Mouse (Mus musculus) ovary, postnatal 36 days (tissue): Measurements from ENCODE around the gene Nfatc4.

Experiments used
- DNase-seq: peaks from one replicate; pipeline ENCODE4 v3.0.0; 2022; ENCODE audit warnings: low spot score, mixed read lengths

The Nfatc4 gene

DNA sequence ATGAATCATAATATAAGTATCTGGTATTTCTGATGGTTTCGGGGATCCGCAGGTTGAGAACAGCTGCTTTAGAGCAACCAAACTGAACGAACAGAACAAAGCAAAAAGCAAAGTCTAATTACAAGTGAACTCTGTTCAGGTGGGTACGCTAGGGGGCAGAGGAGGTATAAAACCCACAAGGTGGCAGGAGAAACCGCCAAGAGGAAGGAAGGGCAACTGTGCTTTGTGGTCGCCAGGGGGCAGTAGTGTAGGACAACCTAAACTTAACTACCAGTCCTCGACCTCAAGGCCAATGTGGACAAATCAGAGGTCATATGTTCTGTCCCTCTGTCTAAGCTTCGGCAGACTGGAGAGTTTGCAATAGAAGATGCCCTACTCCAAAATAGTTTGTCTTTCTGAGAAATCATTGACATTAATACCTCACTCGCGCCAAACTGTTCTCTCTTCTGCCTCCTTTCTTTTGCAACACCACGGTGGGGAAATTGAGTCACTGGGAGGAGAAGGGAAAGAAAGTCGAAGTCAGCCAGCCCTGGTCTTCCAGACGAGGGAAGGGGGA is 431 bp upstream of the Nfatc4 start:
- peak; percentile 71 for DNase-seq

- peak; percentile 64 for DNase-seq
Measured at GRCm38 (mm10) chr14:55824001-55824480, 1.1 kb downstream of the Nfatc4 start.

DNA sequence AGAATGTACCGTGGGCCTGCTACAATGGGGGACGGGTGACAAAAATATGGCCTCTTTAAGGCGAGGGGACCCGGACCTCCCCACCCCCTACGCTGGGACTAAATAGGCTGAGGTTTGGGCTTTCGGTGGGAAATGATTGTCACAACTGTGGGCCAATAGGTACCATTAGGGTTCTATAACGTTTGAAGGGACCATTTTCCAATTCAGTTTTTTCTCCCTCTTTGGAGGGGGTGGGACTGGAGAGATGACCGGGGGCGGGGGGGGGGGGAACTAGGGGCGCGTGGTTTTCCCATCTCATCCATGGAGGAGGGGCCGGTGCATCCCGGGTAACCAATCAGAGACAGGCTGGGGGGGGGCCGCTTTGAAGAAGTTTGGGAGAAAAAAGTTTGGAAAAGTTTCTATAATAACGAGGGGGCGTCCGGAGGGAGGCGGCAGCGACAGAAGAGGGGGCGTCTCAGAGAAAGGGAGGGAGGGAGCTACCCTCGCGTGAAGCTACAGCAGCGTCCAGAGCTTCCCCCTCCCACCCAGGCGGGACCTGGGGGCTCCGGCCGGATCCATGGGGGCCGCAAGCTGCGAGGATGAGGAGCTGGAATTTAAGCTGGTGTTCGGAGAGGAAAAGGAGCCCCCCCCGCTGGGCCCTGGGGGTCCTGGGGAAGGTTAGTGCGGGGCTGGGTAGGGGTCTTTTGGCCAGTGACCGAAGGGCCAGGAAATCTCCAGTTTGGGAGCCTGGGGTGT is 1.7 kb downstream of the Nfatc4 start:
- peak; percentile 34 for DNase-seq

GRCm38 (mm10) chr14:55825216-55826051 is 2.5 kb downstream of the Nfatc4 start:
- DNase-seq: peak; percentile 46

- DNase-seq: no peak
Measured at GRCm38 (mm10) chr14:55826142-55826541, 3.2 kb downstream of the Nfatc4 start.

GRCm38 (mm10) chr14:55826551-55827340 is 3.8 kb downstream of the Nfatc4 start:
- DNase-seq: no peak

- DNase-seq: no peak
Measured at GRCm38 (mm10) chr14:55828716-55829263, 5.8 kb downstream of the Nfatc4 start.

- DNase-seq: no peak
Measured at GRCm38 (mm10) chr14:55829854-55830253, 6.9 kb downstream of the Nfatc4 start.

DNA sequence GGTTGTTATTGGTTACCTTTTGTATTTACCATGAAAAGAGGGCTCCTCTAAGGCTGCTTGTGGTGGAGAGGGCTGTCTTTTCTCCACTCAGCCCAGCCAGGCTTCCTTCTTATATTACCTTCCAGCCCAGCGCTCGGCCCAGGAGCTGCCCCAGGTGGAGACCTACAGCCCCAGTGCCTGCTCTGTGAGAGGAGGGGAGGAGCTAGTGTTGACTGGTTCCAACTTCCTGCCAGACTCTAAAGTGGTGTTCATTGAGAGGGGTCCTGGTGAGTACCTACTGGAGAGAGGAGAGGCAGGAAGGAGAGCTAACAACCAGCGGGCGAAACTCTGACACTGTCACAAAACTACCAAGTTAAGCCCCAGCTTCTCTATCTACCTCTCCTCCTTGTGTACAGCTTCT is 7.4 kb downstream of the Nfatc4 start:
- DNase-seq: no peak

DNA sequence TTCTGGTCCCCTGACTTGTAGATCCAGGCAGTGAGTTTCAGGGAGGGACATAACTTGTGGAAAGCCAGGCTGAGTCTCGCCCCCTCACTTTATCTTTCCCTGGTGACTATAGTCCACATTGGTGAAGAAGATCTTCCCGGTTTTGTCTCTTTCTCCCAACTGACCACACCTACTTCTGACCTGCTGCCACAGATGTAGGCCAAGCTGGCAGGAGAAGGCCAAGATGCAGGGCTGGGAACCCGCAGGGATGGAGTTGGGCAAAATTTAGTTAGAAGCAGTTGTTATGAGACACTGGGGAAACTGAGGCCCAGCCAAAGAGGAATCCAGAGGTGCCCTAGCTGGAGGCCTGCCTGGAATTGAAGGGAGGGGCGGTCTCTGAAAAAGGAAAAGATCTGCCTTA is 10.2 kb downstream of the Nfatc4 start:
- no peak for DNase-seq

DNA sequence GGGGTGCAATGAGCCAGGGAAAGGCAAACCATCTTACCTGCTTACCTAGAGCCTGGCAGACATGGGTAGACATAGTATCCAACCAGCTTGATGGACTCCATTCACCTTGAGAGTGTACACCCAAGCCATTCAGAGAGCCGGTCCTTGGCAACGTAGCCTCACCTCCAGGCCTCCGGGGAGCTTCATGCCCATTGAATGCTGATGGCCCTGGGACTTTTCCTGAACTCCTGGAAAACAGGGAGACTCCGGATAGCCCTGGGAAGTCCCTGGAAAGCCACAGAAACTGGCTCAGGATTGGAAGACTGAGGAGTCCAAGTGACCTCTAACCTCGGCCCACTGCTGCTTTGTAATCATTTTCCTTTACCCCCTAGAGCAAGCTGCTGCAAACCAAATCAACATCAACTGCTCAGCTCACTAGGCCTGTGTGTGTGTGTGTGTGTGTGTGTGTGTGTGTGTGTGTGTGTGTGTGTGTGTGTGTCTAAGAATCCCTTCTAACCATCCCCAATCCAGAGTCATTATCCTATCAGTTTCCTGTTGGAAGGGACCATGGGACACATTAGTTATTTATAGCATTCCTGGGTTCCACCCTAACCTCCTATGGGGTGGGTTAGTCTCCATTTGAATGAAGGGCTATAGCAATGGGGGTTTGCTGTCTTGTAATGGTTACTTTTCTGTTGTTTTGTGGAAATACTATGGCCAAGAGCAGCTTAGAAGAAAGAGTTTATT is 12.0 kb downstream of the Nfatc4 start:
- DNase-seq: no peak

DNA sequence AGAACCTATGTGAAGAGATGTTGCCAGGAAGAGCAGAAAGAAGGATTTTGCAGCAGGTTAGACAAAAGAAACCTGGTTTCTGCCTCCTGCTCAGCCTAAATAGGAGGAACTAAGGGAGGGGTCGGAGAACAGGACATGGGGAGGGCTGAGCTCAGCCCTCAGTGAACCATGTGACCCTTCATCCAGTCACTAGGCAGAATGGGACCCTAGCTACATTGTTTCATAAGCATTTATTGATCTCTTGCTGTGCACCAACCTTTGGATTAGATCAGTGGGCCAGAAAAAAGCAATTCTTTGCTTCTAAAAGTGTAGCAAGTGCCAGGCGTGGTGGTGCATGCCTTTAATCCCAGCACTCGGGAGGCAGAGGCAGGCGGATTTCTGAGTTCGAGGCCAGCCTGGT is 15.4 kb downstream of the Nfatc4 start:
- no peak for DNase-seq

DNA sequence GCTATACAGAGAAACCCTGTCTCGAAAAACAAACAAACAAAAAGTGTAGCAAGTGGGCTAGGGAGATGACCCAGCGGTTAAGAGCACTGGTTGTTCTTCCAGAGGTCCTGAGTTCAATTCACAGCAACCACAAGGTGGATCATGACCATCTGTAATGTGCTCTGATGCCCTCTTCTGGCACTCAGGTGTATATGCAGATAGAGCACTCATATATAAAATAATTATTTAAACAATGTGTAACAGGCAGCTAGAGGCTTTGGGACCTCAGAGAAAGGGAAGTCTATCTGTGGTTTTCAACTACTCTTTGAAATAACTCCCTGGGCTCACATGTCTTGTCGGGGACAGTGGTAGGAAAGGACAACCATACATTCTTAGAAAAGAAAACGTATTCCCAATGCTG is 15.8 kb downstream of the Nfatc4 start:
- no peak for DNase-seq

GRCm38 (mm10) chr14:55840853-55841366 is 18.0 kb downstream of the Nfatc4 start:
- DNase-seq: no peak

- no peak for DNase-seq
Measured at GRCm38 (mm10) chr14:55842794-55843193, 19.9 kb downstream of the Nfatc4 start.

DNA sequence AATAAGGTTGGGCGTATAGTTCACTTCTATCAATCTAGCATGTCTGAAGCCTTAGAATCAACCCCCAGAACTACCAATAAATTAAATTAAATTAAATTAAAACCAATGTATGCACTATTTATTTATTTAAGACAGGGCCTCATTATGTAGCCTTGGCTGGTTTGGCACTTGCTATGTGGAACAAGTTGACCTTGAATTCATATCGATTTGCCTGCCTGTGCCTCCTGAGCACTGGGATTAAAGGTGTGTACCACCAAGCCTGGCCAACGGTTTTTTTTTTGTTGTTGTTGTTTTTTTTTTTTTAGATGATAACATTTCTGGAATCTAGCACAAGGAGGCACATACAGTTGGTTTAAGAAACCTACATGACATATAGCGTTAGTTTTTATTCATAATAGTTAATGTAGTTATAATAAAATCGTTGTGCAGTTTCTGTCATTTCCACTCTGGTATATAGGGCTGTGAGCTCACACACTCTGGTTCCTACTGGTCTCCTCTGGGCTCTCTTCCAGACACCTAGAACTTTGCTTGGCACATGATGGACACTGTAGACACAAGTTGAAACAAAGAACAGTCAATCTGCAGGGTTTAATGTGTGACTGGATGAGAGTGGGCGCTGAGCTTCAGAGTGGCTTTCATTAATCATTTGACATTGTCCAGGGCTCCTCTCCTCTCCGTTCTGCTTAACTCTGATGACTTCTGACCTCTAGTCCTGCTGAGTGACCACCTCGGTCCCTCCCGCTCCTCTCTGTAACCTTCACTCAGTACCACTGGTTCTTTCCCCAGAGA is 22.8 kb downstream of the Nfatc4 start:
- no peak for DNase-seq

DNA sequence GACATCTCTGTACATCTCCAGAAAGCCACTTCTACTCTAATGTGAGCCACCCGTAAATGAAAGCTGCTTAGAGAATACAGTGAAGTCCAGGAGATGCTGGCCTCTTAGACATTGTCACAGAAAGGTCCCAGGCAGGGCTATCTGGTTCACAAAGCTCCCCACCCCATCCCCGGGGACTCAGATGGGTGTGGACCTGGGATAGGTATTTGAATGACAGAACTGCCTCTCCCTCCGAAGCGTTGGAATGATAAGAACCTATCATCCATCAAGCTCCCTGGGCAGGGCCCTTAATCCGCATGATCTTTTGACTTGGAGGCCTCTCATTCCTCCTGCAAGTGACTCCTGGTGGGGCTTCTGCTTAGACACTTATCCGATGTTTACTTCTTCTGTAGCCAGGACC is 27.9 kb downstream of the Nfatc4 start:
- DNase-seq: no peak

DNA sequence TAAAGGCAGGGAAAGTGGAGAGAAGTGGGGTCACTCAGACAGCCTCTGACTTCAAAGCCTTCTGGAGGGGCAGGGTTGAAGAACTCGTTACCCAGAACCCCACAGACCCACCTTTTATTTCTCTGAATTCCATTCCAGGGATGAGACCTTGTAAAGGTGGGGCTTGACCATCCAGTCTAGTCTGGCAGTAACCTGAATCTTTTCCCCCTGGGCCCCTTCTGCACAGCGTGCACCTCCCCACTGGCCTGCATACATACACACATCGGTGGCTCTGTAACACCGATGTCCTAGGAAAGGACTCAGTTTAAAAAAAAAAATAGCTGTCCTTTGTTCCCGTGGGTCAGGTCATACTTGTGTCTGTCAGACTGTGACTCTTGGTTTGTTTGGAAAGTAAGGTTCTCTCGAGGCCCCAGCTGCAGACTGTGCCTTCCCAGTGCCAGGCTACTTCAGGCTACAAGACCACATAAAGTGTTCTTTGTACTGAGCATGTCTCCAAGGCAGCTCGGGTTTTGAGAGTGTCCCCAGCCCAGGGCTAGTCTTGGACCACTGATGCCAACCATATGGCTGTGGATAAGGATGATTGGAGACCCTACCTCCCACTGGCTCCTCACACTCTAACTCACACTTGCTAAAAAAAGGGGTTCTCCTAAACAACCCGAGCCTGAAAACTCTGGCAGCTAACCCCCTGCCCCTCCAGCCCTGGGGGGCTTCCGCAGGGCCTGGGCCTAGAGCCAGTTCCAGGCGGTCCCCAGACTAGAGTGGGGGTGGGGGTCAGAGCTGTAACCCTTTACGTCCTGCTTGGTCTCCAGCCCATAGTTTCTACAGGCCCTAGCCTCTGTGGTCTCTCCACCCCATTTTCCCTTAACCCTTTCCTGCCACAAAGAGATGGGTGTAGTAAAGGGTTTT is 30.0 kb downstream of the Nfatc4 start:
- DNase-seq: no peak
